Mouse (Mus musculus): ENCODE data around the gene Oscar. TPM values are rescaled to one million over a fixed set of nuclear protein-coding genes. Genes with fewer than 3 reads are reported as not detected.
A peak's percentile ranks its signal among the peaks of the same experiment; 100 is the strongest.
"Not testable (repeated sequence)": the region's sequence is repeated elsewhere in the genome, so short reads cannot be mapped to it uniquely, and the experiment has no call there.

Gene Oscar
- total RNA-seq, 2 experiments from 2014 or later, result 0.20 to 0.29 TPM

GRCm38 (mm10) chr7:3611006-3611405, 5.0 kb downstream of the Oscar start:
- DNase-seq (ENCODE audit: low spot score in 2 of 2), result no peak

- no peak for DNase-seq (ENCODE audit: low spot score in 2 of 2)
Observed at GRCm38 (mm10) chr7:3610437-3610836, 5.5 kb downstream of the Oscar start.

- DNase-seq (ENCODE audit: low spot score in 2 of 2), result peak in 1 of 2 experiments; percentile 22
Observed at GRCm38 (mm10) chr7:3609082-3609481, 6.9 kb downstream of the Oscar start.

GRCm38 (mm10) chr7:3608668-3609067, 7.3 kb downstream of the Oscar start:
- DNase-seq (ENCODE audit: low spot score in 2 of 2), result no peak

- no peak for DNase-seq (ENCODE audit: low spot score in 2 of 2)
Observed at GRCm38 (mm10) chr7:3607391-3607790, 8.6 kb downstream of the Oscar start.

- DNase-seq (ENCODE audit: low spot score in 2 of 2), result no peak
Observed at GRCm38 (mm10) chr7:3606798-3607197, 9.2 kb downstream of the Oscar start.

GRCm38 (mm10) chr7:3601119-3601518, 14.8 kb downstream of the Oscar start:
- DNase-seq (ENCODE audit: low spot score in 2 of 2), result peak; percentile 23 to 66

GRCm38 (mm10) chr7:3597755-3598154, 18.2 kb downstream of the Oscar start:
- not testable (repeated sequence) for DNase-seq (ENCODE audit: low spot score in 2 of 2)

GRCm38 (mm10) chr7:3595146-3595545, 20.8 kb downstream of the Oscar start:
- no peak for DNase-seq (ENCODE audit: low spot score in 2 of 2)

GRCm38 (mm10) chr7:3594686-3595085, 21.3 kb downstream of the Oscar start:
- DNase-seq (ENCODE audit: low spot score in 2 of 2), result no peak

GRCm38 (mm10) chr7:3593855-3594254, 22.1 kb downstream of the Oscar start:
- no peak for DNase-seq (ENCODE audit: low spot score in 2 of 2)

GRCm38 (mm10) chr7:3591534-3591933, 24.4 kb downstream of the Oscar start:
- no peak for DNase-seq (ENCODE audit: low spot score in 2 of 2)

- DNase-seq (ENCODE audit: low spot score in 2 of 2), result no peak
Observed at GRCm38 (mm10) chr7:3590550-3590949, 25.4 kb downstream of the Oscar start.

- no peak for DNase-seq (ENCODE audit: low spot score in 2 of 2)
Observed at GRCm38 (mm10) chr7:3587292-3587691, 28.7 kb downstream of the Oscar start.

- no peak for DNase-seq (ENCODE audit: low spot score in 2 of 2)
Observed at GRCm38 (mm10) chr7:3586255-3586654, 29.7 kb downstream of the Oscar start.

GRCm38 (mm10) chr7:3585763-3586162, 30.2 kb downstream of the Oscar start:
- DNase-seq (ENCODE audit: low spot score in 2 of 2), result no peak

- no peak for DNase-seq (ENCODE audit: low spot score in 2 of 2)
Observed at GRCm38 (mm10) chr7:3580029-3580428, 35.9 kb downstream of the Oscar start.

- no peak for DNase-seq (ENCODE audit: low spot score in 2 of 2)
Observed at GRCm38 (mm10) chr7:3578952-3579546, 36.9 kb downstream of the Oscar start.

GRCm38 (mm10) chr7:3578196-3578595, 37.8 kb downstream of the Oscar start:
- DNase-seq (ENCODE audit: low spot score in 2 of 2), result no peak

GRCm38 (mm10) chr7:3576354-3577124, 39.4 kb downstream of the Oscar start:
- no peak for DNase-seq (ENCODE audit: low spot score in 2 of 2)

- DNase-seq (ENCODE audit: low spot score in 2 of 2), result no peak
Observed at GRCm38 (mm10) chr7:3574216-3574615, 41.7 kb downstream of the Oscar start.

GRCm38 (mm10) chr7:3571847-3572246, 44.1 kb downstream of the Oscar start:
- no peak for DNase-seq (ENCODE audit: low spot score in 2 of 2)

GRCm38 (mm10) chr7:3570580-3570979, 45.4 kb downstream of the Oscar start:
- DNase-seq (ENCODE audit: low spot score in 2 of 2), result not testable (repeated sequence)
